Mouse (Mus musculus) heart, adult 2 months (tissue): Measurements from ENCODE around the gene Xntrpc. TPM values are rescaled to one million over a fixed set of nuclear protein-coding genes. Genes with fewer than 3 reads are reported as not detected.

ENCODE experiments used
- DNase-seq, 2 experiments: peaks; one replicate each; pipeline ENCODE4 v3.0.0; 2021
- H3K27ac ChIP-seq: fragments of 200-600 bp; 2 replicates; pipeline ENCODE4 v1.8.1; 2022
- H3K27me3 ChIP-seq: fragments of 200-500 bp; 2 replicates; pipeline ENCODE4 v1.6.1; 2012; ENCODE audit warnings: mild to moderate bottlenecking, low read length, inconsistent platforms, mixed read lengths; ENCODE audit not compliant: control insufficient read depth, insufficient read depth
- H3K36me3 ChIP-seq: fragments of 200-500 bp; 2 replicates; pipeline ENCODE4 v1.6.1; 2012; ENCODE audit warnings: low read length, inconsistent platforms; ENCODE audit not compliant: control insufficient read depth, insufficient read depth
- H3K4me1 ChIP-seq: fragments of 200-500 bp; 2 replicates; pipeline ENCODE4 v1.6.1; 2011; ENCODE audit warnings: low read length; ENCODE audit not compliant: control insufficient read depth, insufficient read depth
- H3K4me3 ChIP-seq: fragments of 200-600 bp; 2 replicates; pipeline ENCODE4 v1.8.1; 2022
- H3K79me2 ChIP-seq: fragments of 200-500 bp; replicated peaks from 2 replicates; pipeline ENCODE4 v1.6.1; 2012; ENCODE audit warnings: mild to moderate bottlenecking, inconsistent platforms, low read length, moderate library complexity, mixed read lengths; ENCODE audit not compliant: control insufficient read depth, insufficient read depth
- H3K9ac ChIP-seq: fragments of 200-500 bp; 2 replicates; pipeline ENCODE4 v1.6.1; 2012; ENCODE audit warnings: low read depth, mild to moderate bottlenecking, control low read depth, inconsistent platforms, low read length, mixed read lengths
- CTCF ChIP-seq: fragments of 200-600 bp; IDR thresholded peaks from 2 replicates; pipeline ENCODE4 v1.8.1; 2022; ENCODE audit warnings: antibody characterized with exemption, mild to moderate bottlenecking, moderate library complexity
- EP300 ChIP-seq: fragments of 200-500 bp; IDR thresholded peaks from 2 replicates; pipeline ENCODE4 v1.6.1; 2011; ENCODE audit warnings: low read depth, low read length, control low read depth; ENCODE audit not compliant: insufficient read depth
- POLR2A ChIP-seq: fragments of 200-500 bp; IDR thresholded peaks from 2 replicates; pipeline ENCODE4 v1.6.1; 2011; ENCODE audit warnings: mild to moderate bottlenecking, low read depth, low read length, control low read depth; ENCODE audit not compliant: insufficient read depth
- WGBS: fragments of 180-500 bp; shearing (Covaris S2); methylation state at CpG from one replicate; pipeline ENCODE4 v1.1.7; 2018; 5-methylcytosine and 5-hydroxymethylcytosine counted together
- intact Hi-C: fragments of 180-260 bp; cut with DNase I; formaldehyde crosslinking; loops from one replicate; pipeline ENCODE4 v1.15.1; 2025
- polyA plus RNA-seq: library from polyadenylated mRNA; depleted of rRNA; stranded (reverse); fragments of >200 nt; gene quantifications from 2 replicates; pipeline ENCODE4 v1.2.3, GENCODE M21; 2012
- total RNA-seq, 2 experiments: library from RNA; stranded (reverse); gene quantifications; 2 replicates each; pipeline ENCODE4 v1.2.3; 2021

The Xntrpc gene
- total and polyA plus RNA-seq, 3 experiments: 0.81 to 1.2 (median 0.98) TPM

DNA sequence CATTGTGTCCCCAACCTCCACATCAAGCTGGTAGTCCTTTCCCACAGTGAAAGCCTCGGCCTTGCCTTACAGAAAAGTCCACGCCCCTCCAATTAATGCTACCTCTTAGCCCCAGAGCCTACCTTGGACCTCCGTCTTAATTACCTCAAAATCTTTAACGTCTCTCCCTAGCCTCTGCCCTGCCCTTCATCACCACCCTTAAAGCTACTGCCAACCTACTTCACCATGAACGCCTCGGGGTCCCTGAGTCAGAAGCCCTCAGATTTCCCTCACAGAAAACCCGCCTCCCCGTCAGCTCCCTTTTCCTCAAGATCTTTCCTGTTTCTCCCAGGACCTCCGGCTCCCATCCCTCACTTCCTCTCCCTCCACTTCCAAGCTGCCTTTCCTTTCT is 863 bp upstream of the Xntrpc start:
- TF ChIP-seq POLR2A: no peak
- TF ChIP-seq CTCF: no peak
- TF ChIP-seq EP300: no peak
- intact Hi-C loops: loop anchor here (2.0 kb wide), 1 partner anchor 130 kb away; the partner anchor contains the start of gene Numa1
- peaks cover 4% of the 10 kb centered on the region for H3K4me1 ChIP-seq
- peak overlapping the region; percentile 70 for H3K9ac ChIP-seq
- no peak for DNase-seq
- H3K27me3 ChIP-seq: no peaks in the 10 kb centered on the region
- H3K79me2 ChIP-seq: peaks cover 4% of the 10 kb centered on the region; the same call in 1 of the 2 replicates
- H3K27ac ChIP-seq: peak overlapping the region; percentile 85
- peak overlapping the region; percentile 65 for H3K4me3 ChIP-seq
- 1% methylated on average over 9 of the region's 9 CpGs for WGBS
- peaks cover 8% of the 10 kb centered on the region for H3K36me3 ChIP-seq

DNA sequence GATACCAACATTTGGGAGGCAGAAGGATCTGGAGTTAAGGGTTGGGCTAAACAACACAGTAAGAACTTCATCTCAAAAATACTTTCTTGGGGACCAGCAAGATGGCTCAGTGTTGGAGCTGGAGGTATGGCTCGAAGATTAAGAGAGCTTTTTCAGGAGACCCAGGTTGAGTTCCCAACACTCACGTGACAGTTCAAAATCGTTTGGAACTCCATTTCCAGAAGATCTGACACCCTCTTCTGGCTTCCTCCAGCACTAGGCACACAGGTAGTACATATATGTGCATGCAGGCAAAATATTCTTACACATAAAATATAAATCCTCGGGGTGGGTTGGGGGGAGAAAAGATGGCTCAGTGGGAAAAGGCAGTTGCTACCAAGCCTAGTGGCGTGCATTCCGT is 850 bp downstream of the Xntrpc start:
- Histone ChIP-seq H3K9ac (no peak overlapping the region), H3K36me3 (peaks cover 8% of the 10 kb centered on the region), H3K4me1 (peaks cover 4% of the 10 kb centered on the region), H3K4me3 (peak overlapping the region; percentile 65), H3K27me3 (no peaks in the 10 kb centered on the region), H3K27ac (no peak overlapping the region; the same call in 1 of the 2 replicates), H3K79me2 (peaks cover 2% of the 10 kb centered on the region; the same call in 1 of the 2 replicates)
- WGBS: 54% methylated on average over 6 of the region's 6 CpGs
- no peak for DNase-seq
- no peak for TF ChIP-seq CTCF
- no peak for TF ChIP-seq POLR2A
- TF ChIP-seq EP300: no peak
- intact Hi-C loops: no loop called here

DNA sequence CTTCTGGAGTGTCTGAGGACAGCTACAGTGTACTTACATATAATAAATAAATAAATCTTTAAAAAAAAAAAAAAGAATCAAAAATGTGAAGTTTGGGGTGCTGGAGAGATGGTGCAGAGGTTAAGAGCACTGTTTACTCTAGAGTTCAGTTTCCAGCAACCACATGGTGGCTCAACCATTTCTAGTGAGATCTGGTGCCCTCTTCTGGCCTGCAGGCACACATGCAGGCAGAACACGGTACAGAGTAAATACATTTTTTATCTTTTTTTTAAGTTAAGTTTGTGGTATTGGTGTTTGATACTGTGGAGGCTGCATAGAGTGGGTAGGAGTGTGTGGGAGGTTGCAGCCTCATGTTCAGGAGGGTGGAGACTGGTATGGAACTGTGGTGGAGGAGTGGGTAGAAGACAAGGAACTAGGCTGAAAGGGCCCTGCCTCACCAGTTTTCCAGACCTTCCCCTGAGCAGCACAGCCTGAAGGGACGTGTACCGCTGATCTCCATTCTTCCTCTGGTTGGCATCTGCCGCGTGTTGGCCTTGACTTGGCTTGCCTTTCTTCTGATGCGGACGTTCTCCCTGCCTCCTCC is 11.3 kb downstream of the Xntrpc start:
- H3K4me3 ChIP-seq: no peak overlapping the region
- no peaks in the 10 kb centered on the region for H3K4me1 ChIP-seq
- H3K9ac ChIP-seq: no peak overlapping the region
- intact Hi-C loops: loop anchor here (2.0 to 5.0 kb wide), 4 partner anchors 80 to 420 kb away; partner anchors contain the start of genes Lrrc51 and Numa1
- peak; percentile 75 for TF ChIP-seq CTCF
- no peak for TF ChIP-seq POLR2A
- no peak overlapping the region for H3K27ac ChIP-seq
- no peaks in the 10 kb centered on the region for H3K79me2 ChIP-seq
- no peaks in the 10 kb centered on the region for H3K27me3 ChIP-seq
- DNase-seq: no peak
- no peaks in the 10 kb centered on the region for H3K36me3 ChIP-seq
- 80% methylated on average over 7 of the region's 7 CpGs for WGBS

DNA sequence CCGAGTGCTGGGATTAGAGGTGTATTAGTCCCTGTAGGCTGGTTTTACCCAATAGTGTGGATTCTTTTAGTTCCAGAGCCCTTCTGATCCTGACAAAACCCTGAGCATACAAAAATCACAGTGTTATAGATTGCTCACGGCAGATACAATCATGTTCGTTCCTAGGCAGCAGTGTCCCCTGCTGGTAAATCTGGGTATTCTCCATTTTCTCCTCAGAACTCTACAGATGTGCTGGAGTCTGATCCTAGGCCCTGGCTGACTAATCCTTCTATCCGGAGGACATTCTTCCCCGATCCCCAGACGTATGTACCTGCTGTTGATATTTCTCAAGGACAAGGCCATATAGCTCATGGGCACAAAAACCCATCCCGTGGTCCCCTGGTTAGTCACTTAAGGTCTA is 13.0 kb downstream of the Xntrpc start:
- no peak overlapping the region for H3K9ac ChIP-seq
- H3K4me1 ChIP-seq: no peaks in the 10 kb centered on the region
- H3K79me2 ChIP-seq: no peaks in the 10 kb centered on the region
- DNase-seq: no peak
- H3K27me3 ChIP-seq: no peaks in the 10 kb centered on the region
- intact Hi-C loops: loop anchor here (5.0 kb wide), 3 partner anchors 81 to 421 kb away; partner anchors contain the start of genes Lrrc51 and Numa1
- no peaks in the 10 kb centered on the region for H3K36me3 ChIP-seq
- no peak overlapping the region for H3K4me3 ChIP-seq
- TF ChIP-seq CTCF (peak; percentile 80), POLR2A (no peak)
- 73% methylated on average over 7 of the region's 7 CpGs for WGBS
- H3K27ac ChIP-seq: no peak overlapping the region

DNA sequence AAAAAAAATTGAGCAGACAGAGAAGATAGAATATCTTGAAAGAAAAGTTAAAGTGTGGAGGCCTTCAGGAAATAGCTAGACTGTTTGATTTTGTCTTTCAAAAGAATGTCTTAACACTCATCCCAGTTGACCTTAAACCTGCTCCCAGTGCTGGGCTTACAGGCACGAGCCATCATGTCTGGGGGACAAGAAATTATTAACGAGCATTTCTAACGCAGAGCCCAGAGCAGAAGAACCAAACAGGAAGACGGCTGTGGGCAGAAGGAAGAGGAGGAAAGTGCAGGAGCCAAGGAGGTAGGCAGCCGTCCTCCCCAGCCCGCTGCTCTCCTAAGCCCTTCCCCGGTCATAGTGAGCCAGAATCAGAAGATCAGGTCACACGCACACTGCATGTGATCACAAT is 14.8 kb downstream of the Xntrpc start:
- H3K9ac ChIP-seq: no peak overlapping the region
- no peaks in the 10 kb centered on the region for H3K4me1 ChIP-seq
- no peak for DNase-seq
- H3K27me3 ChIP-seq: no peaks in the 10 kb centered on the region
- no peak overlapping the region for H3K4me3 ChIP-seq
- H3K27ac ChIP-seq: no peak overlapping the region
- H3K79me2 ChIP-seq: no peaks in the 10 kb centered on the region
- TF ChIP-seq CTCF: no peak
- TF ChIP-seq EP300: no peak
- TF ChIP-seq POLR2A: no peak
- no peaks in the 10 kb centered on the region for H3K36me3 ChIP-seq
- WGBS: 87% methylated on average over 8 of the region's 8 CpGs
- intact Hi-C loops: no loop called here

DNA sequence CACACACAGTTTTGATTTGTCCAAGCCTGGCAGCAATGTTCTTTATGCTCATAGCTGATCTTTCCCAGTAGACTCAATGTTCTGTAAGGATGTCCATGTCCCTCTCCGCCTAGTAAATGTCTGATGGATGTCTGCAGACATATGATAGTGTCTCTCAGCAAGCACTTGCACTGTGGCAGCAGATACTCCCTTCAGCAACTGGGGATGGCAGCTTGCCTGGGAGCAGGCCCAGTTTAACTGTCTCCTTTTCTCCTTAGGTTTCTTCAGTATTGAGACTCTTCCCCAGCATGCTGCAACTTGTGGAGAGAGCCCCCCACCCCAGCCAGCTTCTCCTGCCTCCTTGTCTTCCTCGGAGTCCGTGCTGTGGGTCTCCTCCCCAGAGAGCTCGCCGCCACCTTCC is 16.3 kb downstream of the Xntrpc start:
- Histone ChIP-seq H3K27ac (no peak overlapping the region), H3K27me3 (no peaks in the 10 kb centered on the region), H3K4me3 (no peak overlapping the region), H3K79me2 (no peaks in the 10 kb centered on the region), H3K9ac (no peak overlapping the region), H3K36me3 (no peaks in the 10 kb centered on the region), H3K4me1 (no peaks in the 10 kb centered on the region)
- WGBS: 95% methylated on average over 5 of the region's 5 CpGs
- intact Hi-C loops: no loop called here
- no peak for DNase-seq
- TF ChIP-seq CTCF: no peak
- TF ChIP-seq POLR2A: no peak
- no peak for TF ChIP-seq EP300
